Mouse (Mus musculus): Measurements from ENCODE around the gene Slc35d2. TPM values are rescaled to one million over a fixed set of nuclear protein-coding genes. Genes with fewer than 3 reads are reported as not detected.

Gene Slc35d2
- polyA plus RNA-seq, 1 experiment from 2014 or later: 1.3 TPM

GRCm38 (mm10) chr13:64048467-64048866, 80.7 kb downstream of the Slc35d2 start:
- Histone ChIP-seq H3K27me3 (no peaks in the 10 kb centered on the region), H3K4me3 (no peak overlapping the region)
- 94% methylated on average over 2 of the region's 2 CpGs for WGBS

More at GRCm38 (mm10) chr13:64048467-64048866, 80.7 kb downstream of the Slc35d2 start:
- Histone ChIP-seq H3K4me1 (no peaks in the 10 kb centered on the region), H3K9me3 (replicated peaks) (0 out of 2 replicates have a peak, but pooled peaks cover 6% of the 10 kb centered on the region), H3K27ac (no peak overlapping the region), H3K36me3 (ENCODE audit: poor library complexity, severe bottlenecking) (no peaks in the 10 kb centered on the region), H3K4me2 (no peak overlapping the region), H3K9ac (no peak overlapping the region)
- no peak for ATAC-seq

Other genes with a start within 250 kb of the Slc35d2 start
- gene Hsd17b3, start 40.1 kb downstream of the Slc35d2 start, polyA plus RNA-seq (2015; fragmentation: Nextera tagmentation; extraction: Ambion mirVana): not detected in 2 replicates
- gene Zfp367, start 23.8 kb upstream of the Slc35d2 start, polyA plus RNA-seq (2015; fragmentation: Nextera tagmentation; extraction: Ambion mirVana): 18.9 and 20.4 TPM in 2 replicates
- gene Habp4, start 32.5 kb upstream of the Slc35d2 start, polyA plus RNA-seq (2015; fragmentation: Nextera tagmentation; extraction: Ambion mirVana): 10.9 and 12.4 TPM in 2 replicates
- 3.8 and 5.5 TPM in 2 replicates for gene Cdc14b, start 145.9 kb upstream of the Slc35d2 start, polyA plus RNA-seq (2015; fragmentation: Nextera tagmentation; extraction: Ambion mirVana)
- 10.1 and 12.3 TPM in 2 replicates for gene Aaed1, start 183.3 kb upstream of the Slc35d2 start, polyA plus RNA-seq (2015; fragmentation: Nextera tagmentation; extraction: Ambion mirVana)
- 79.0 and 92.5 TPM in 2 replicates for gene Ctsl, start 241.5 kb upstream of the Slc35d2 start, polyA plus RNA-seq (2015; fragmentation: Nextera tagmentation; extraction: Ambion mirVana)

Measured in forebrain, embryonic 13.5 days (tissue).